Mouse (Mus musculus) limb, embryonic 14.5 days (tissue): ENCODE measurements around the gene Izumo2. TPM values are rescaled to one million over a fixed set of nuclear protein-coding genes. Genes with fewer than 3 reads are reported as not detected.

Experiments used
- ATAC-seq: fragments of 200-750 bp; cut with Nextera tagmentation; 2 replicates; pipeline ENCODE4 v1.8.0; 2017; ENCODE audit warnings: low read depth, moderate number of reproducible peaks, moderate TSS enrichment; ENCODE audit not compliant: low FRiP score
- DNase-seq: peaks from one replicate; pipeline ENCODE4 v3.0.0-alpha.2; 2015; ENCODE audit warnings: low spot score
- H3K27ac ChIP-seq: fragments of 300-500 bp; sonication (generic); replicated peaks from 2 replicates; pipeline ENCODE4 v1.5.1; 2014; ENCODE audit warnings: low read depth, mild to moderate bottlenecking, low read length, moderate library complexity, mixed read lengths
- H3K27me3 ChIP-seq: fragments of 300-500 bp; sonication (generic); 2 replicates; pipeline ENCODE4 v1.6.1; 2014; ENCODE audit warnings: low read length, mixed read lengths; ENCODE audit not compliant: control insufficient read depth, insufficient read depth
- H3K36me3 ChIP-seq: fragments of 300-500 bp; sonication (generic); 2 replicates; pipeline ENCODE4 v1.6.1; 2014; ENCODE audit warnings: mild to moderate bottlenecking, low read length, moderate library complexity, mixed read lengths; ENCODE audit not compliant: control insufficient read depth, insufficient read depth
- H3K4me1 ChIP-seq: fragments of 300-500 bp; sonication (generic); 2 replicates; pipeline ENCODE4 v1.6.1; 2014; ENCODE audit warnings: antibody characterized with exemption, low read length, mixed read lengths; ENCODE audit not compliant: control insufficient read depth, insufficient read depth
- H3K4me2 ChIP-seq: fragments of 300-500 bp; sonication (generic); replicated peaks from 2 replicates; pipeline ENCODE4 v1.6.1; 2014; ENCODE audit warnings: low read depth, mild to moderate bottlenecking, low read length, moderate library complexity; ENCODE audit not compliant: severe bottlenecking
- H3K4me3 ChIP-seq: fragments of 300-500 bp; sonication (generic); replicated peaks from 2 replicates; pipeline ENCODE4 v1.5.1; 2014; ENCODE audit warnings: low read length
- H3K9ac ChIP-seq: fragments of 300-500 bp; sonication (generic); 2 replicates; pipeline ENCODE4 v1.6.1; 2014; ENCODE audit warnings: mild to moderate bottlenecking, low read depth, low read length, moderate library complexity; ENCODE audit not compliant: severe bottlenecking
- H3K9me3 ChIP-seq: fragments of 300-500 bp; sonication (generic); 2 replicates; pipeline ENCODE4 v1.6.1; 2016; ENCODE audit warnings: low read length; ENCODE audit not compliant: control insufficient read depth
- POLR2A ChIP-seq: fragments of 200-500 bp; IDR thresholded peaks from 2 replicates; pipeline ENCODE4 v1.8.0; 2012; ENCODE audit warnings: inconsistent platforms, mild to moderate bottlenecking, moderate library complexity, borderline replicate concordance; ENCODE audit not compliant: insufficient read depth, insufficient read length; ENCODE audit errors: extremely low read depth
- WGBS: fragments of 180-500 bp; shearing (Covaris S2); extraction: QIAGEN DNeasy Blood & Tissue Kit; methylation state at CpG from one replicate; pipeline ENCODE4 v1.1.7; 2014; 5-methylcytosine and 5-hydroxymethylcytosine counted together
- polyA plus RNA-seq, 2 experiments: library from polyadenylated mRNA; depleted of rRNA in 1 of 2; stranded (reverse) in 1 of 2; unstranded in 1 of 2; fragments of >200 nt; fragmentation: Nextera tagmentation in 1 of 2; extraction: Ambion mirVana in 1 of 2; gene quantifications; 2 replicates each; pipeline versions ENCODE4 v1.2.1 to v1.2.3; 2012 to 2014

The Izumo2 gene
- polyA plus RNA-seq, 2 experiments, result not detected

- ATAC-seq, result no peak
- Histone ChIP-seq H3K27me3 (peaks cover 18% of the 10 kb centered on the region), H3K9ac (no peak overlapping the region), H3K4me1 (peaks cover 7% of the 10 kb centered on the region; the same call in 1 of the 2 replicates), H3K9me3 (no peaks in the 10 kb centered on the region), H3K4me3 (no peak overlapping the region), H3K36me3 (no peaks in the 10 kb centered on the region), H3K4me2 (no peak overlapping the region), H3K27ac (no peak overlapping the region)
- 65% methylated on average over 2 of the region's 2 CpGs for WGBS
- TF ChIP-seq POLR2A, result no peak
- DNase-seq, result no peak
Observed at GRCm38 (mm10) chr7:44666462-44666861, 42.1 kb upstream of the Izumo2 start.

- no peak for ATAC-seq
- Histone ChIP-seq H3K36me3 (no peaks in the 10 kb centered on the region), H3K27ac (no peak overlapping the region), H3K9ac (no peak overlapping the region), H3K27me3 (peaks cover 19% of the 10 kb centered on the region), H3K9me3 (no peaks in the 10 kb centered on the region), H3K4me2 (no peak overlapping the region), H3K4me3 (no peak overlapping the region), H3K4me1 (peaks cover 8% of the 10 kb centered on the region; the same call in 1 of the 2 replicates)
- TF ChIP-seq POLR2A, result no peak
- DNase-seq, result no peak
- WGBS, result 54% methylated on average over 13 of the region's 13 CpGs
Observed at GRCm38 (mm10) chr7:44667996-44668738, 40.4 kb upstream of the Izumo2 start.

- H3K9ac ChIP-seq, result no peak overlapping the region
- no peak overlapping the region for H3K4me3 ChIP-seq
- no peak for DNase-seq
- no peaks in the 10 kb centered on the region for H3K36me3 ChIP-seq
- no peak overlapping the region for H3K4me2 ChIP-seq
- TF ChIP-seq POLR2A, result no peak
- ATAC-seq, result no peak
- 13% methylated on average over 21 of the region's 21 CpGs for WGBS
- peaks cover 8% of the 10 kb centered on the region; the same call in 1 of the 2 replicates for H3K4me1 ChIP-seq
- no peak overlapping the region for H3K27ac ChIP-seq
- peaks cover 19% of the 10 kb centered on the region for H3K27me3 ChIP-seq
- no peaks in the 10 kb centered on the region for H3K9me3 ChIP-seq
Observed at GRCm38 (mm10) chr7:44669103-44669502, 39.4 kb upstream of the Izumo2 start.

- WGBS, result 2% methylated on average over 20 of the region's 23 CpGs
- Histone ChIP-seq H3K27me3 (peaks cover 19% of the 10 kb centered on the region), H3K27ac (no peak within 1 kb of the TSS), H3K36me3 (no peaks in the 10 kb centered on the region), H3K9ac (no peak within 1 kb of the TSS), H3K9me3 (no peaks in the 10 kb centered on the region), H3K4me2 (peak within 1 kb of the TSS; percentile 28; the same call in 1 of the 2 replicates), H3K4me1 (peaks cover 8% of the 10 kb centered on the region; the same call in 1 of the 2 replicates), H3K4me3 (peak within 1 kb of the TSS; percentile 24)
- TF ChIP-seq POLR2A, result no peak
- DNase-seq (peak; percentile 82), ATAC-seq (peak; percentile 87)
Observed at GRCm38 (mm10) chr7:44670803-44671202, 37.7 kb upstream of the Izumo2 start, which contains the start of gene Myh14. Myh14 (minus strand) TSS chr7:44670843.

GRCm38 (mm10) chr7:44672193-44672592, 36.3 kb upstream of the Izumo2 start:
- no peak overlapping the region for H3K4me3 ChIP-seq
- no peak overlapping the region for H3K4me2 ChIP-seq
- no peaks in the 10 kb centered on the region for H3K9me3 ChIP-seq
- H3K9ac ChIP-seq, result no peak overlapping the region
- H3K27ac ChIP-seq, result no peak overlapping the region
- 70% methylated on average over 5 of the region's 5 CpGs for WGBS
- H3K36me3 ChIP-seq, result no peaks in the 10 kb centered on the region
- H3K27me3 ChIP-seq, result peaks cover 19% of the 10 kb centered on the region
- no peak for TF ChIP-seq POLR2A
- DNase-seq (no peak), ATAC-seq (no peak)
- peaks cover 8% of the 10 kb centered on the region; the same call in 1 of the 2 replicates for H3K4me1 ChIP-seq
